Mouse (Mus musculus): Measurements from ENCODE around the gene Msmb. TPM values are rescaled to one million over a fixed set of nuclear protein-coding genes. Genes with fewer than 3 reads are reported as not detected.
A peak's percentile ranks its signal among the peaks of the same experiment; 100 is the strongest.

The Msmb gene
- total RNA-seq, 2 experiments from 2014 or later = not detected

DNA sequence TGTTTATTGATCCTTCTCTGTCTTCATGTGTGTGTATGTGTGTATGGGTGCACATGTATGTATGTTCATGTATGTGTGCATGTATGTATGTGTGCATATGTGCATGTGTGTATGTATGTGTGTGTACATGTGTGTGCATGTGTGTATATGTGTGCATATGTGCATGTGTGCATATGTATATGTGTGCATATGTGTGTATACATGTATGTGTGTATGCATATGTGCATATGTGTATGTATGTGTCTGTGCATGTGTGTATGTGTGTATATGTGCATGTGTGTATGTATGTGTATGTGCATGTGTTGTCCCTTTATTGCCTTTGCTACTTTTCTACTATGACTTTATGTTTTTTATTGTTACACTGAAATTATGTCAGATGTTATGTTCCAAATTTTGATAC, 2.9 kb downstream of the Msmb start:
- DNase-seq = no peak
- intact Hi-C loops (cut with DNase I; ENCODE audit: low total_unique reads) = no loop called here

DNA sequence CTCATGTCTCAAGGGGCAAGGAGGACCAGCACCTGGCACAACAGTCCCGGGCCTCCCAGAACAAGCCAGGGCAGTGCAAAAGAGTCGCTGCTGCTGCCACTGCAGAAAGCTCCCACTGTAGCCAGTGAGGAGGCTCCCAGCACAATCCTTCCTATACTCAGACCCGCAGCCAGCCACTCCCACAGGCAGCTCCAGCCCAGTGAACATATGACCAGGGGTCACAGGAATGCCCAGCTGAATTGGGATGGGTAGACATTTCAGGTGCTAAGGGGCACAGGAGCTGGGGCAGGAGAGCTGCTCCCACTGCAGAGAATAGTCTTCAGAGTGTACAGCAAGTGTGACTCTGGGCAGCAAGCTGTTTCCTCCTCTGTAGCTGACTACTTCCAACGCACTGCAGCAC, 3.6 kb downstream of the Msmb start:
- no peak for DNase-seq
- intact Hi-C loops (cut with DNase I; ENCODE audit: low total_unique reads) = no loop called here

DNA sequence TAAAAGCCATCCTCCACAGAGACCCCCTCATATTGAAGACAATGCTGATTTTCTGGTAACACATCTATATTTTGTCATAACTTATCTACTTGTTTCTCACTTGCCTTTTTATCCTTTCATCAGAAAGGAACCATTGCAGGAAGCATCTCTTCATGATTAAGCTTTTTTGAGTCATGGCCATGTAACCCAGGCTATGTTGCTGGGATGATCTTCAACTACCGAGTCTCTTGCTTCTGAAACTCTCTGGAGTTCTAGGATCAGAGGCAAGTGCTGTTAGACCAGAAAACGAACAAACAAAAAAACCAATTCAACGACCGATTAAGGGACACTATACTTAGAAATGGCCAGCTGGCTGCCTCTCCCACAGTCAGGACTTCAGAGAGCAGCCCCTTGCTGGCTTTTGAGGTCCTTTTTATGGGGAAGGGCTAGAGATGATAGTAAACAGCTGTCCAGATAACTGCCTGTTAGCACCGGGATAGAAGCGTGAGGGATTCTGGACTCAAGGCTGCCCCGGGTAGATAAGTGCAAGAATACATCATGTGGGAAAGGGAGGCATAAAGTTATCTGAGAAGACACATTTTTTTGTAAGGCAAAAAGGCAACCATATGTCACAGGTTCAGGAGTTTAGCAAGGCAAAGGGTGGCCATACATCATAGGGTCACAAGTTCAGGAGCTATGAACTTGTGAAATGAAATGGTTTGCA, 4.1 kb downstream of the Msmb start:
- no peak for DNase-seq
- intact Hi-C loops (cut with DNase I; ENCODE audit: low total_unique reads) = no loop called here

DNA sequence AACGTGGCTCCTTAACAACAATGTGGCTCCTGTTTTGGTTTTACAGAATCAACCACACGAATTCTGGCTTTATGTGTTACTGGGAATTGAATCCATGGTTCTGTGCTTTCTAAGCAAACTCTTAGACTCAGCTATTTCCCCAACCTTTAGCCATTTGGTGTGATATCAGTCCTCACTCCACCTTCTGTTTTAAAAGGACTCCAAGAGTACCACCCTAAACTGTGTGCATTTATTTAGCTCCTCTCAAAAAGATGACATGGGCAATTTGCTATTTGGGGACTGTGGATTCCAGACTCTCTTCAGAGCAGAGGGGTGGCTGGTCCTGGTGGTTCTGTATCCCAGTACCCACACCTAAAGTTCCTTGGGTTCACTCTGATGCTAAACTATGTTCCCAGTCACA, 4.8 kb downstream of the Msmb start:
- intact Hi-C loops (cut with DNase I; ENCODE audit: low total_unique reads) = no loop called here
- no peak for DNase-seq

DNA sequence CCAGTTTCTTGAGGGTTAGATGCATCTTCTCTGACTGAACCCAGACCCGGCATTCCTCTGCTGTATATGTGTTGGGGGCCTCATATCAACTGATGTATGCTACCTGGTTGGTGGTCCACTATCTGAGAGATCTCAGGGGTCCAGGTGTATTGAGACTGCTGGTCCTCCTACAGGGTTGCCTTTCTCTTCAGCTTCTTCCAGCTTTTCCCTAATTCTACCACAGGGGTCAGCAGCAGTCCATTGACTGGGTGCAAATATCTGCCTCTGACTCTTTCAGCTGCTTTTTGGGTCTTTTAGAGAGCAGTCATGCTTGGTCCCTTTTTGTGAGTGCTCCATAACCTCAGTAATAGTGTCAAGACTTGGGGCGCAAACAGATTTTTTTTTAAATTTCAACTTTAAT, 9.0 kb downstream of the Msmb start:
- DNase-seq = no peak
- intact Hi-C loops (cut with DNase I; ENCODE audit: low total_unique reads) = no loop called here

DNA sequence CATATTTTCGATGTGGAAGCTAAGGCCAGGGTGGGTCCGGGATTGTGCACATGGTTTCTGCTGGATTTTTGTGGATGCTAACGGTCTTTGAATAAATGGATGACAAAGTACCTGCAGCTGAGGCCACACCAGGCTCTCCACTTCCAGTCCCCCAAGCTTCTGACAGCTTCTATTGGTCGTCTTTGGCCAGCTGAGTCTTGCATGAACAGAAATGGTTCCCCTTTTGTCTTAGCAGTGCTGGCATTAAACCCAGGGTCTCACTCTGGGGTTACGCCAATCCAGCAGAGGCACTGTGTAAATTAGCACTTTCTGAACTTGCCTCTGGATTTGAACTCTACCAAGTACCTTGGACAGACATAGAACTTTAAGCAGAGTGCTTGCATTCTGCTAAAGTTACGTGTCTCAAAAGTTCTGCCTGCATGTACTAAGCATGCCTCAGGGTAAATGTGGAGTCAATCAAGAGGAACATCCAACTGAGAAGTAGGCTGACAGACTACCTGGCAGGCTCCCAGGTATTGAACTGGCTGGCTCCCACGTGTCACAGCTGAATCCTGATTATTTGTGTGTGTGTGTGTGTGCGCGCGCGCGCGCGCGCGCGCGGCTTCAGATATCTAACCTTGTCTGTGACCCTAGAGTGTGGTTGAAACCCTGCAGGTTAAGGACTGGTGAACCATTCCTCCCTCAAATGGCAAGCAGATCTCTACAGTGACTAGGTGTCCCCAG, 10.6 kb downstream of the Msmb start:
- DNase-seq = no peak
- intact Hi-C loops (cut with DNase I; ENCODE audit: low total_unique reads) = no loop called here

DNA sequence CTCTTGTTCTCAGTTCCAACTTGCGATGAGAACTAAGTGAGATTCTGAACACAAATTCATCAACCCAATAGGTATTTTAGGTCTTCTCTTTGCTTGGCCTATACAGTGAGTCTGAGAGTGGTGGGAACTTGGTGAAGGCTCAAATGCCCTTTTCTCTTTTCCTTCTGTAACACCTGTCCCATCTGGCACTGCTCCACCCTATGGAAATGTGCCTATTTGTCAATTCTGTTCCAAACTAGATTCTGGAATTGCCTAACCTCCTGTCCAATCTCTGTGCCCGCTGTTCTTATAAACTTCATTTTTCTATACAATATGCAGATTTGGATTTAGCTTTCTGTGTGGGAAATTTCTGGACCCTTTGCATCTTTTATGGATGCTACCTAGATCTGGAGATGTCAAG, 11.3 kb downstream of the Msmb start:
- DNase-seq = no peak
- intact Hi-C loops (cut with DNase I; ENCODE audit: low total_unique reads) = no loop called here

DNA sequence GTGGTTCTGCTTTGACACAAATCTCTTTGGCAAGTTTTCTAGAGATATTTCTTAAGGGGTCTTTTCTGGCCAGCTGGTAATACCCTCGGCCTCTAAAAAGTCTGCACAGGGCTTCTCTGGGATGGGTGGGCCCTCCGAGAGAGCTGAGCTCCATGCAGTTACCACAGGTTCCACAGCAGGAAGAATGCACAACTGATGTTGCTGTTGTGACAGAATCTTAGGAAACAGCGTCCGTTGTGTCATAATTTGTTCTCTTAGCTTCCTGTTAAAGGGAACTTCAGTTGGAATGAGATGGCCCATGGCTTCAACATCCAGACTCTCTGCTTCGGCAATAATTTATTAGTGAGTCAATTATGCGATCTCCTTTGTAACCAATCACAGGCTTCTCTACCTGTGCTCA, 12.9 kb downstream of the Msmb start:
- intact Hi-C loops (cut with DNase I; ENCODE audit: low total_unique reads) = no loop called here
- DNase-seq = no peak

DNA sequence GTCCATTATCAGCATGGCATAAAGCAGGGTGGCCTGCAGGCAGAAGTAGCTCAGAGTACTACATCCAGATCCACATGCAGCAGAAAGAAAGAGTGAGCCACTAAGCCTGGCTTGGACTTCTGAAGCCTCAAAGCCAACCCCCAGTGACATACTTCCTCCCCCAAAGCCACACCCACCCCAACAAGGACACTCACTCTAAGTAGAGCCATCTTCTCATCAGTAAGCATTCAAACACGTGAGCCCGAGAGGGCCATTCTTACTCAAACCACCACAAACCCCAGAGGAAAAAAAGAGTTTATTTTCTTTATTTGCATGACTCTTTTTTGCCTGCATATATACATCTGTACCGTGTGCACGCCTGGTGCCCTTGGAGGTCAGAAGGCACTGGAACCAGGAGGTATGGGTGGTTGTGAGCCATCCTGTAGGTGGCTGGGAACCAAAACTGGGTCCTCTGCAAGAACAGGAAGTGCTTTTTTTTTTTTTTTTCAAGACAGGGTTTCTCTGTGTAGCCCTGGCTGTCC, 17.4 kb downstream of the Msmb start:
- intact Hi-C loops (cut with DNase I; ENCODE audit: low total_unique reads) = no loop called here
- DNase-seq = peak; percentile 12

DNA sequence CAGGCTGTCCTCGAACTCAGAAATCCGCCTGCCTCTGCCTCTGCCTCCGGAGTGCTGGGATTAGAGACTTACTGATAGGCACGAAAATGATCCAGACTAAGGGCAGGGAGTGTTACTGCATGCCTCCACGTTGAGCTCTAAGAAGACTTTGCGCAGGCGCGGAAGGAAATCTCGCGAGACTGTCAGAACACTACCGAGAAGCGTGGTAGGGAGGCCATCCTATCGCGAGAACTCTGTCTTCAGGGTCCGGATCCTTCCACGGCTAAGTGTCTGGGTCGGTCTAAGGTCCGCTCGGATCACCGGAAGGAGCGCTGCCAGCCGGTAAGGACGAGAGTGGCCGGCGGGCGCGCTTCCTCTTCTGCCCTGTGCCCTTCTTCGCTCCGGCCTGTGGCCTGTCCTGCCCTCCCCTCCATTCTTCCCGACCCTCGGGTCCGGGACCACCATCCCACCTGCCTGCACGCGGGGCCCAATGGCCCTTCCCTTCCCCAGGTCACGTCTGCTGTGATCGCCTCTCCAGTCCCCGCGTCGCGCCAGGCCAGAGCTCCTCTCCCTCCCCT, 17.9 kb downstream of the Msmb start, which contains the start of gene Ncoa4:
TSS of gene Ncoa4 (plus strand) at position 176 of the 557 bp plus-strand sequence.
- intact Hi-C loops (cut with DNase I; ENCODE audit: low total_unique reads) = no loop called here
- DNase-seq = peak; percentile 98

DNA sequence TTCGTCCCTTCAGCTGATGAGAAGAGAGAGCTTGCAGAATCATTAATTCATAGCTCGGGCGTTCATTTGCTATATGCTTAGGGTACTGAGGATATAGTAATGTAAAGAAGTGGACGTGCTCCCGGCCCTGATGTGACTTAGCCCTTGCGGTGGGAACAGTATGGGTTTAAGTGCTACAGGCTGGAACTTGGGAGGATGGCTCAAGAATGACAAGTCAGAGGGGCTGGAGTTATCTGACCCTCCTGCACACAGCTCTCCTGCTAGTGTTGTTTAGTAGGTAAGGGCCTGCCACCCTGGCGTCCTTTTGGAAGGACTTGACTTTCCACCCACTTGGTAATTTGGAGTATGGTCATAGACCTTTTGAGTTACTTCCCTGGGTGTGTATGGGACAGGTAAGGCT, 18.7 kb downstream of the Msmb start:
- intact Hi-C loops (cut with DNase I; ENCODE audit: low total_unique reads) = no loop called here
- DNase-seq = no peak

DNA sequence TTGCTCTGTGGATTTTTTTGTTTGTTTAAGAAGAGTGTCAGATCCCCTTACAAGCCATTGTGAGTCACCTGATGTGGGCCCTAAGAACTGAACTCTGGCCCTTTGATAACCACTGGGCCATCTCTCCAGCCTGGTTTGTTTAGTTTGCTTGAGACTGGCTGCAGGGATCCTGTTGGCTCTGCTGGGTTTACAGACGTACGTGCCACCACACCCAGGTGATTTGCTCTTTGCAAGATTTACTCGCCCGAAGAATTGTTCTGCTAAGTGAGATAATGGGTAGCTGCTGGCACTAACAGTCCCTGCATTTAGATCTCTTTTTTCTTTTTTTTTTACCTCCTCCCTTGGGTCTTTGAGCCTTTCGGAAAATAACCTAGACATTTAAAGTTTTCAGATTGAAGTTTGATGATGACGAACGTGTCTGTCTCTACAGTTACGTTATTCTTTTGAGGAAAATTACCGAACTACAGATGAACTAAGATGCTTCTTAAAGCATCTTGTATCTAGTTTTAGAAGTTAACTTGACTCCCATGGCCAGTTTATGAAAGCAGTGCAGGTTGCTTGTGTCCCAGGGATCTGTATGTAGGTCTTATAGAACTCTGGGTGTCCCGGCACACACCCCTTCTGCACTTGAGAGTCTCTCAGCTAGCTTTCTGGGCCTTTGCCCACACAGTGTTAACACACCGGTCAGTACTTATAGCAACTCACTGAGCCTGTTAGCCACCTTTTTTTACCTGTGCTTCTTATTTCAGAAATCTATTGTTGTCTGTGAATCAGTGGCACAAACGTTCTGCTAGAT, 19.5 kb downstream of the Msmb start:
- DNase-seq = no peak
- intact Hi-C loops (cut with DNase I; ENCODE audit: low total_unique reads) = no loop called here

DNA sequence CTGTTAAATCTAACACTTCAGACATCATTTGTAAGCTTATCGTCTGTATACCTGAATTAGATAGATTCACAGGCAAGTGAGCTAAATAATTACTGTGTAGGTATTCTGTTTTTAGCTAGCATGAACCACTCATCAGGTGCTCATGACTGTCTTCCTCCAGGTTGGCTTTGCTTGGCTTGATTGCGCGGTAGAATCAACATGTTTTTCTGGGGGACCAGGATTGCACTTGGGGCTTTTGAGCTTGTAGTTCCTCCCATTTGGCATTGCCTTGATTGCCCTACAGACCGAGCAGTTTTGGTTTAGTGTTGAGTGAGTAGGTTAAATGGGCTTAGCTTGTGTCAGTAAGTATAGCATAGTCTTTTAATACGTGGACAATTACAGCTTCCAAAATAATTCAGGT, 20.4 kb downstream of the Msmb start:
- intact Hi-C loops (cut with DNase I; ENCODE audit: low total_unique reads) = no loop called here
- DNase-seq = no peak

DNA sequence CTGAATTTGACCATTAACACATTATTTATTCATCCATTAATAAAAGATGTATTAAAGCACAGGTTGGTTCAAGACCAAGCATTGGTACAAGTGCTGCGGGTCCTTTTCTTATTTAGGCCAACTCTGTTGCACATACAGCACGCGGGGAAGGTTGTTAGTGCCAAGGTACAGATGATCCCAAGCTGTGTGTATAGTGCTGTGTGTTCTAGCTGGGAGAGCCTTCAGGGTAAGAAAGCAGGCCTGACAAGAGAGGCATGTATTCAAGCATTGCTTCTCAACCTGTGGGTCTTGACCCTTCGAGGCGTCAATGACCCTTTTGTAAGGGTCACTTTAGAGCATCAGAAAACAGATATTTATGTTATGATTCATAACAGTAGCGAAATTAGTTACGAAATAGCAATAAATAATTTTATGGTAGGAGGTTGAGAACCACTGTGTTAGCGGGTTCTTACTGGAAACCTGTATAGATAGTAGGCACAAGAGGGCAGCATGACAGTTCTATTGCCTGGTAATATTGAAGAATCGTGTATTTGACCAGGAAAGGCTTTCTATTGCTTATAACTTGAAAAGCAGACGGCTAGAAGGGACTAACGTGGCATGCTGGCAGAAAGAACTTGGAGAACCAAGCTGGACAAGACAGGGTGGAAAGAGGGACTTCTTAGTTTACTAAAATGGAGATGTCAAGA, 21.5 kb downstream of the Msmb start:
- DNase-seq = no peak
- intact Hi-C loops (cut with DNase I; ENCODE audit: low total_unique reads) = no loop called here

DNA sequence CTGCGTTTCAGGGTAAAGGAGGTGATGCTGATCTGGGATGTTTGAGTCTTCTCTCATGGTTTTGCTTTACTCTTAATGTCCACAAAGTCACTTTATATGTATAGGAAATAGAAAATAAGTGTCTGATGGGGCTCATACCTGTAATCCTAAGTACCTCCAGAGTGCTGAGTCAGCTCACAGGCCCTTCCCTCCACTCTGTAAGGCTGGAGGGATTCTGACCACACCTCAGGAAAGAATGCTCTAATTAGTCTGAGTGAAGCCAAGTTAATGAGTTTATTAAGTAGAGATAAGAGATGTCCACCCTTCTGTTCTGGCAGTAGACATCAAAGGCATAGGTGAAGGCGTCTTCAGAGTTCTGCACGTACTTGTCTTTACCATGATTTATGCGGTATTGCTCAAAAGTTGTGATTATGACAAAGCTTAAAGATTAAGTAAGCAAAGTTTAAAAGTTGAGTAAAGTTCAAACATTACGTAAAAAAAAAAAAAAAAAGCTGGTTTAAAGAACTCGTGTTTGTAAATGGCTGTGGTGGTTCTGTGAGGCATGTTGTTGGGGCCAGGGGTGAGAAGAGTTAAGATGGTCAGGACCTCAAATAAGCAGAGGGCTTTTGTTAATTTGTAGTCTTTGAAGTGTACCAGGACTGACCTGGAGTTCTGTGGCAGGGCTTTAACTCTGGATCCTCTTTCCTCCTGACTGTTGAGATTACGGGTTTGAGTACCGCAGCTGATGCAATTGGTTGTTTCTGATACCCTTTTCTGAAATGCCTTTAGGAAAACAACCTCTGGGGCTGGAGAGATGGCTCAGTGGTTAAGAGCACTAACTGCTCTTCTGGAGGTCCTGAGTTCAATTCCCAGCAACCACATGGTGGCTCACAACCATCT, 22.6 kb downstream of the Msmb start:
- no peak for DNase-seq
- intact Hi-C loops (cut with DNase I; ENCODE audit: low total_unique reads) = no loop called here

DNA sequence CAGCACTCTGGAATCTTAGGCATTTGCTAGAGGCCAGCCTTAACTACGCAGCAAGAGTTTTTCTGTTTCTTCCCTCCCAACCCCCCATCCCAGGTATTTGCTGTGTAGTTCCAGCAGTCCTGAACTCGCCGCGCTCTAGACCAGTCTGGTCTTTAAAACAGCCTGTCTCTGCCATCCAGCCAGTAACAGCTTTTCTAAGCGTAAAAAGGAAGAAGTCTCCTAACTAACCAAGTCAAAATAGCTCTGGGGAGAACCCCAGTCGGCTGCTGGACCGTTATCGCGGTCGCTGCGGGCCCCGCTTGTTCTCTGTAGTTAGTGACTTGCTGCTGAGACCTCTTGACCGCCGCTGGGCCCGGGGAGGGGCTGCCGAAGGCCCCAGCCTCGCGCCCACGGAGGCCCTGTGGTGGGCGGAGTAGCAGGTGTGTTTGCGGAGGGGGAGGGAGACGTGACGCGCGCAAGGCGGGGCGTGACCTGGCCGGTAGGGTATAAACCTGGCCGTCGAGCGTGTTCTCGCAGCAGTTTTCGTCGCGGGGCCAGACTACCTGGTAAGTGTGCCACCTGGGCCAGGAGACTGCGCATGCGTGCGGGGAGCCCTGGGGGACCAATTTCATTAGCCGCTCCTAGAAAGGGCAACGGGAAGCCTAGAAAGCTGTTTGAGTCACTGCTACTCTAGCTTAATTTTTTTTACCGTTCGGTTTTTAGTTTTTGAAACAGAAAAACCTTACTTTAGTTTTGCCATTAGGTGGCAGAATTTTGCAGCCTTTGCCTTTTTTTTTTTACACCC, 23.6 kb downstream of the Msmb start:
- peak; percentile 58 for DNase-seq
- intact Hi-C loops (cut with DNase I; ENCODE audit: low total_unique reads) = no loop called here

DNA sequence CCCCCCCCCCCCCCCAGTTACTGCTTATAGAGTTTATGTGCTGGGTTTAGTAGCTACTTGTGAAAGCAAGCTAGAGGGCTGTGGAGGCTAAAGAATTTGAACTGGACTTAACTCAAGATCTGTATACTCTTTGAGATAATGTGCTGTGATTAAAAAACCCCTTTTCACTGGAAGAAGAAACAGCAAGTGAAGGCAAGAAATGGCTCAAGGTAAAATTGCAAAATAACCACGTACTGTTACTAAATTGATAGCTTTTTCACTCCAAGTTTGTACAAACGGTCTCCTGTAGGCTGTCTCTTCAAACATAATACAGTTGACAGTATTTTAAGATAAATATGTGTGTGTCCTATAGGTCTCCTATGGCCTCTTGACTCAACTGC, 24.2 kb downstream of the Msmb start:
- DNase-seq = no peak
- intact Hi-C loops (cut with DNase I; ENCODE audit: low total_unique reads) = no loop called here

DNA sequence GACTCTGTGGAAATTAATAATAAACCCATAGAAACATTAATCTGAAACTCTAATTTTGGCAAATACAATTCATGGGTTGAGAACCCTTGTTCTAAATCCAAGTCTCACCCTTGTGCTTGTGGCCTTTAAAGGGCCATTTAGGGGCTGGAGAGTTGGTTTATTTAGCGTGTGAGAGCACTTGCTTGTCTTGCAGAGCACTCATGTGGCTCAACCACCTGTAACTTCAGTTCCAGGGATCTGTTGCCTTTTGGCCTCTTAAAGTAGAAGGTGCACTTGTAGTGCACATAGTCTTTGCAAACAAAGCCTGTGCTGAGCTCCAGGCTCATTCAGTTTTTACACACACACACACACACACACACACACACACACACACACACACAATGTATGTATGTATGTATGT, 25.0 kb downstream of the Msmb start:
- intact Hi-C loops (cut with DNase I; ENCODE audit: low total_unique reads) = no loop called here
- no peak for DNase-seq

Measured in gastrocnemius, postnatal 14 days (tissue).